Mouse (Mus musculus): ENCODE results near the gene Ssxb8.
"Not testable (repeated sequence)": the region's sequence is repeated elsewhere in the genome, so short reads cannot be mapped to it uniquely, and the experiment has no call there.

The Ssxb8 gene

GRCm38 (mm10) chrX:8690744-8691143 lies at the start of gene Ssxb8:
TSS of gene Ssxb8 (minus strand) at chrX:8690844.
- DNase-seq (ENCODE audit: low read depth, low spot score) = not testable (repeated sequence)

- DNase-seq (ENCODE audit: low read depth, low spot score) = peak; percentile 0
Observed at GRCm38 (mm10) chrX:8732907-8733306, 42.3 kb upstream of the Ssxb8 start.

GRCm38 (mm10) chrX:8663085-8663484 lies 27.6 kb downstream of the Ssxb8 start:
- DNase-seq (ENCODE audit: low read depth, low spot score) = no peak
